Mouse (Mus musculus): ENCODE results near the gene Ascc2. TPM values are rescaled to one million over a fixed set of nuclear protein-coding genes. Genes with fewer than 3 reads are reported as not detected.

The Ascc2 gene
- polyA plus RNA-seq, 1 experiment from 2014 or later, result 36.6 TPM

DNA sequence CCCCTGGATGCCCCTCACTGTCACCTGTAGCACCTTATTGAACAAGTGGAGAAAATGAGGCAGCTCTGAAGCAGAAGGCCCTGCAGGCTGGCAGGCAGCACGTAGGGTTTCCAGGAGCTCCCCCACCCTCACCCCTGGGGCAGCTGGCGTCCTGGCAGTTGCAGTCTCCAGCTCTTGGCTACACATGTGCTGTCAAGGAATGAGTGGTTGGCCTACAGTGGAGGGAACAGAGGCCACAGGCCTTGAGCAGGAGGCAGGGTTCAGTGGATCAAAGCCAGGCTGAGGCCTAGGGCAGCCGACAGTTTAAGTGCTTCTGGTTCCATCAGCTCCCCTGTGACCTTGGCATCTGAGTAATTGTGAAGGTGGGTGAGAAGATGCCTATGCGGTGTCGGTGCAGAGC, 93.4 kb downstream of the Ascc2 start:
- 73% methylated on average over 5 of the region's 5 CpGs for WGBS
- H3K9ac ChIP-seq, result no peak overlapping the region
- no peak overlapping the region for H3K4me2 ChIP-seq
- TF ChIP-seq CTCF (IDR thresholded peaks at IDR 0.05; ENCODE audit: low read depth), result no peak
- H3K9me3 ChIP-seq (ENCODE audit: low read depth, low read length), result no peaks in the 10 kb centered on the region
- no peak for ATAC-seq (ENCODE audit: insufficient read depth)
- H3K36me3 ChIP-seq (ENCODE audit: insufficient read depth), result no peaks in the 10 kb centered on the region
- no peak overlapping the region for H3K4me3 ChIP-seq (ENCODE audit: low read depth, low read length)
- no peak overlapping the region for H3K27ac ChIP-seq (ENCODE audit: low read depth)
- peaks cover 4% of the 10 kb centered on the region; the same call in 1 of the 2 replicates for H3K4me1 ChIP-seq (ENCODE audit: insufficient read depth)
- H3K27me3 ChIP-seq (ENCODE audit: insufficient read depth, low read length), result no peaks in the 10 kb centered on the region
- DNase-seq, result no peak

DNA sequence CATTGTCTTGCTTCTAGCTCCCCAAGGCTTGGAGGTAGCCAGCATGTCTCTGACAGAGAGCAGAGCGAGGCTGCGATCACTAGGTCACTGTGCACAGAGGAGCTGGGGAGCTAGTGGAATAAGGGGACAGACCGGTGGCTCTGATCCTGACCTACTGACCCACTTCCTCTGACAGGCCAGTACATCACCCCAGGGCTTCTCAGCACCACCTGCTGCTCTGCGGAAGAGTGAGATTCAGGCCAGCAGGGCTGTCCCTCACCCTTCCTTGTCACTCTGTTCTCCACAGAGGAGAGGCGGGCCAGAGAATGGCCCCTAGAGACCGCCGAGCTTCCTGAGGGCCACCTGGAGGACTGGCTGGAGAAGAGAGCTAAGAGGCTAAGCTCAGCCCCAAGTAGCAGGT, 94.2 kb downstream of the Ascc2 start:
- Histone ChIP-seq H3K27ac (ENCODE audit: low read depth) (no peak overlapping the region), H3K9ac (no peak overlapping the region), H3K4me3 (ENCODE audit: low read depth, low read length) (no peak overlapping the region), H3K36me3 (ENCODE audit: insufficient read depth) (no peaks in the 10 kb centered on the region), H3K9me3 (ENCODE audit: low read depth, low read length) (no peaks in the 10 kb centered on the region), H3K4me2 (no peak overlapping the region), H3K4me1 (ENCODE audit: insufficient read depth) (peaks cover 4% of the 10 kb centered on the region; the same call in 1 of the 2 replicates), H3K27me3 (ENCODE audit: insufficient read depth, low read length) (no peaks in the 10 kb centered on the region)
- DNase-seq (no peak), ATAC-seq (ENCODE audit: insufficient read depth) (no peak)
- WGBS, result 69% methylated on average over 7 of the region's 7 CpGs
- no peak for TF ChIP-seq CTCF (IDR thresholded peaks at IDR 0.05; ENCODE audit: low read depth)

DNA sequence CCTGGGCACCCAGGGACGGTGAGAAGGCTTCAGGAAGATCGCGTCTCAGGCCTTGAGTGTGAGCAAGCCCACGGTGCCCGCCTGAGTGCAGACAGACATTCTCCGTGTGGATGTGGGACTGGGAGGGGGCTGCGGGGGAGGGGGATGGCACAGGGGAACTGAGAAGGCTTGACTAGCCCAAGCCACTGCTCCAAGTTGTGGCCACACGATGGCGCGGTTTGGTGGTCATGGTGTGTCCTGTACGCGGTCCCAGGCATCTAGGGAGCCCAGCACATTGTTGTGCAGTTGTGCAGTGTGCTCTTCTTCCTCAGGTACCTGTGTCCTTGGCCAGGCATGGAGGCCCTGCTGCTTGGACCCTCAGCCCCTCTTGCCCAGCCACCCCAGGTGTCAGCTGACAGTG, 96.6 kb downstream of the Ascc2 start:
- H3K4me3 ChIP-seq (ENCODE audit: low read depth, low read length), result no peak overlapping the region
- peaks cover 4% of the 10 kb centered on the region; the same call in 1 of the 2 replicates for H3K4me1 ChIP-seq (ENCODE audit: insufficient read depth)
- no peaks in the 10 kb centered on the region for H3K36me3 ChIP-seq (ENCODE audit: insufficient read depth)
- H3K9me3 ChIP-seq (ENCODE audit: low read depth, low read length), result no peaks in the 10 kb centered on the region
- ATAC-seq (ENCODE audit: insufficient read depth) (no peak), DNase-seq (peak; percentile 46)
- no peak overlapping the region for H3K27ac ChIP-seq (ENCODE audit: low read depth)
- H3K4me2 ChIP-seq, result no peak overlapping the region
- no peaks in the 10 kb centered on the region for H3K27me3 ChIP-seq (ENCODE audit: insufficient read depth, low read length)
- peak; percentile 34; the same call in 1 of the 2 replicates for TF ChIP-seq CTCF (IDR thresholded peaks at IDR 0.05; ENCODE audit: low read depth)
- WGBS, result 35% methylated on average over 12 of the region's 12 CpGs
- H3K9ac ChIP-seq, result no peak overlapping the region

Other genes with a start within 250 kb of the Ascc2 start
- gene Hormad2, start 196.6 kb upstream of the Ascc2 start, polyA plus RNA-seq (2014; fragmentation: Nextera tagmentation; extraction: Ambion mirVana), result 0.09 TPM in 1 of 2 replicates, not detected in the other
- gene Mtmr3, start 42.9 kb upstream of the Ascc2 start, polyA plus RNA-seq (2014; fragmentation: Nextera tagmentation; extraction: Ambion mirVana), result 29.5 and 32.1 TPM in 2 replicates
- not detected in 2 replicates for gene Gm11032, start 17.7 kb upstream of the Ascc2 start, polyA plus RNA-seq (2014; fragmentation: Nextera tagmentation; extraction: Ambion mirVana)
- gene Uqcr10, start 66.6 kb downstream of the Ascc2 start, polyA plus RNA-seq (2014; fragmentation: Nextera tagmentation; extraction: Ambion mirVana), result 736 and 777 TPM in 2 replicates
- gene Zmat5, start 66.9 kb downstream of the Ascc2 start, polyA plus RNA-seq (2014; fragmentation: Nextera tagmentation; extraction: Ambion mirVana), result 70.4 and 74.1 TPM in 2 replicates
- gene Cabp7, start 109.0 kb downstream of the Ascc2 start, polyA plus RNA-seq (2014; fragmentation: Nextera tagmentation; extraction: Ambion mirVana), result 0.17 and 0.18 TPM in 2 replicates
- gene Nf2, start 211.8 kb downstream of the Ascc2 start, polyA plus RNA-seq (2014; fragmentation: Nextera tagmentation; extraction: Ambion mirVana), result 43.3 and 47.6 TPM in 2 replicates
- gene Nipsnap1, start 236.2 kb downstream of the Ascc2 start, polyA plus RNA-seq (2014; fragmentation: Nextera tagmentation; extraction: Ambion mirVana), result 32.0 and 32.4 TPM in 2 replicates

Measured in lung, embryonic 14.5 days (tissue).